Mouse (Mus musculus): ENCODE measurements around the gene Nalcn.

Gene Nalcn

DNA sequence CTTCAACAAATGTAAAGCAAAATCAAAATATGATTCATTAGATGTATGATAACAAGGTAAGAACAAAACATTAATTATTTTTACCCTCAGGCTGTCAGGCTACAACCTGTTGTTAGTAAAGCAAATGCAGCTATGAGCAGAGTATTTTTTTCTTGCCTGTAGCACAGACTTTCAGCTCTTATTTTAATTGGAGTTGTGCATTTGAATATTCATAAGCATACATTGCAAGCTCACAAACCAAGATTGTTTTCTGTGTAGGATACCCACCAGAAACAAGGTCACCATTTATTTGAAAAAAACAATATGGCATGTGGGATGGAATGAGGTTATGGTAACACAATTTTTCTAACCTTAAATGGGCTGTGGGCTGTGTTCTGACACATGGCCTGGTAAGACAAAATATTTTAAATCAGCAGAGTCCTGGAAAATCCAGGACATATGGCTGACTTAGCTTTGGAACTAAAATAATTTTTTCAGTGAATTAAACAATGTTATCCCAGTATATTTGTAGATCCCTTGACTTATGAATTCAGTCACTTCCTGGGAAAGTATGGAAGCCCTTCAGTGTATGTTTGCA, 394.2 kb downstream of the Nalcn start:
- DNase-seq (ENCODE audit: extremely low read depth, low read depth): no peak

Measured in MEL-GATA-1-ER (cell line).